9 mouse cellular contexts compared by ENCODE assay signal in genomic region chr4:56990215-56990584, GRCm38 (mm10). TPM values are rescaled to one million over a fixed set of nuclear protein-coding genes. Genes with fewer than 3 reads are reported as not detected.
DNase-seq lines count a peak whose midpoint lies in the region; ATAC-seq and TF ChIP-seq lines count a peak whose summit lies in the region.
"Had no signal": no experiment of that assay in that cellular context is flagged by ENCODE, and none has a peak within 500 bp of the region (broad histone marks: within the 10 kb centered on the region; RNA-seq: fewer than 3 reads in every experiment).

Gene Frrs1l (minus strand): TSS chr4:56990391.

- WGBS in heart, embryonic 12.5 days, result 4% methylated on average over 44 of the region's 44 CpGs
- WGBS in embryonic facial prominence, embryonic 15.5 days, result under 1% methylated on average over 44 of the region's 44 CpGs

- ATAC-seq in heart, embryonic 12.5 days (ENCODE audit: insufficient number of reproducible peaks, low FRiP score), result no peak
- peak; percentile 51; the same call in 1 of the 2 replicates for ATAC-seq in embryonic facial prominence, embryonic 15.5 days (ENCODE audit: insufficient number of reproducible peaks, low FRiP score, low TSS enrichment, low read depth)

- peak within 1 kb of the TSS; percentile 97 for H3K4me2 ChIP-seq in heart, embryonic 12.5 days
- peak within 1 kb of the TSS; percentile 95 for H3K4me2 ChIP-seq in embryonic facial prominence, embryonic 15.5 days (replicated peaks)

- 0 out of 2 replicates have a peak, but pooled peaks cover 3% of the 10 kb centered on the region for H3K4me1 ChIP-seq in heart, embryonic 12.5 days (replicated peaks)
- H3K4me1 ChIP-seq in embryonic facial prominence, embryonic 15.5 days, result peaks cover 8% of the 10 kb centered on the region; the same call in 1 of the 2 replicates

- no peak for TF ChIP-seq CTCF in layer of hippocampus, adult 2 months (conservative IDR thresholded peaks at IDR 0.05)

- H3K27me3 ChIP-seq in heart, embryonic 12.5 days (replicated peaks), result peaks cover 63% of the 10 kb centered on the region
- peaks cover 29% of the 10 kb centered on the region for H3K27me3 ChIP-seq in embryonic facial prominence, embryonic 15.5 days

- no peak within 1 kb of the TSS for H3K27ac ChIP-seq in heart, embryonic 12.5 days (ENCODE audit: poor library complexity, severe bottlenecking)
- no peak within 1 kb of the TSS for H3K27ac ChIP-seq in embryonic facial prominence, embryonic 15.5 days (replicated peaks)
- H3K27ac ChIP-seq in layer of hippocampus, adult 2 months, result peak within 1 kb of the TSS; percentile 94

- peaks cover 6% of the 10 kb centered on the region for H3K9me3 ChIP-seq in heart, embryonic 12.5 days (replicated peaks)
- no peaks in the 10 kb centered on the region for H3K9me3 ChIP-seq in embryonic facial prominence, embryonic 15.5 days (replicated peaks)

- H3K36me3 ChIP-seq in heart, embryonic 12.5 days, result no peaks in the 10 kb centered on the region
- no peaks in the 10 kb centered on the region for H3K36me3 ChIP-seq in embryonic facial prominence, embryonic 15.5 days

- H3K4me3 ChIP-seq in heart, embryonic 12.5 days, result peak within 1 kb of the TSS; percentile 66
- H3K4me3 ChIP-seq in embryonic facial prominence, embryonic 15.5 days (replicated peaks), result peak within 1 kb of the TSS; percentile 62
- H3K4me3 ChIP-seq in layer of hippocampus, adult 2 months, result peak within 1 kb of the TSS; percentile 70

- H3K9ac ChIP-seq in heart, embryonic 12.5 days, result peak within 1 kb of the TSS; percentile 67
- H3K9ac ChIP-seq in embryonic facial prominence, embryonic 15.5 days, result peak within 1 kb of the TSS; percentile 40

- no peak for DNase-seq in heart, adult 11 months
- peak; percentile 36 for DNase-seq in ZHBTc4 (ENCODE audit: low read depth, low spot score)
- peak; percentile 71 to 77 for DNase-seq in layer of hippocampus, adult 2 months (ENCODE audit: low spot score in 2 of 2)
- peak; percentile 20 for DNase-seq in mesoderm, embryonic 11.5 days (ENCODE audit: low read depth, low spot score)
- DNase-seq in testis, postnatal 10 days (ENCODE audit: low spot score), result peak; percentile 47
- DNase-seq in lung, postnatal 10 days, result no peak

RNA-seq across cellular contexts. Expression of gene Frrs1l, which starts in this region (rescaled TPM):
- polyA plus RNA-seq in heart, embryonic 12.5 days (2016; fragmentation: Nextera tagmentation; extraction: Ambion mirVana), result 0.27 and 0.42 TPM in 2 replicates
- 2.6 and 2.9 TPM in 2 replicates for polyA plus RNA-seq in embryonic facial prominence, embryonic 15.5 days (2015; fragmentation: Nextera tagmentation; extraction: Ambion mirVana)
- total RNA-seq in layer of hippocampus, adult 2 months (2021), result 100 to 1,000 TPM; 222 to 227 TPM
- polyA plus RNA-seq: gonadal fat pad, adult 2 months had no signal

Comparison
In these comparisons a context has a peak if more than half of its experiments do, and no peak if none do; other contexts are left out.
1. DNase-seq: peak in ZHBTc4 (single experiment), layer of hippocampus, adult 2 months (2 of 2), mesoderm, embryonic 11.5 days (single experiment) and testis, postnatal 10 days (single experiment); none in heart, adult 11 months (single experiment) and lung, postnatal 10 days (single experiment).
2. Peak in every context shown above with its lines, with median percentiles within 50 percentile points of each other: H3K4me3 ChIP-seq.